Mouse (Mus musculus) brain, embryonic 18.5 days (tissue): ENCODE results near the gene Nos1ap.

Source experiments
- DNase-seq: peaks from one replicate; pipeline ENCODE4 v3.0.0-alpha.2; 2012; ENCODE audit warnings: low read depth, low spot score

Nos1ap gene

GRCm38 (mm10) chr1:170501970-170502369 lies 87.7 kb downstream of the Nos1ap start:
- no peak for DNase-seq

GRCm38 (mm10) chr1:170501556-170501955 lies 88.1 kb downstream of the Nos1ap start:
- DNase-seq, result no peak

GRCm38 (mm10) chr1:170499891-170500290 lies 89.8 kb downstream of the Nos1ap start:
- no peak for DNase-seq

GRCm38 (mm10) chr1:170499466-170499865 lies 90.2 kb downstream of the Nos1ap start:
- DNase-seq, result no peak

- DNase-seq, result no peak
These were observed 91.0 kb downstream of the Nos1ap start for GRCm38 (mm10) chr1:170498645-170499044.

- no peak for DNase-seq
These were observed 93.4 kb downstream of the Nos1ap start for GRCm38 (mm10) chr1:170496221-170496620.

GRCm38 (mm10) chr1:170495538-170496183 lies 94.0 kb downstream of the Nos1ap start:
- DNase-seq, result no peak

GRCm38 (mm10) chr1:170492527-170492926 lies 97.1 kb downstream of the Nos1ap start:
- DNase-seq, result no peak

GRCm38 (mm10) chr1:170492027-170492426 lies 97.6 kb downstream of the Nos1ap start:
- DNase-seq, result no peak

- DNase-seq, result no peak
These were observed 99.7 kb downstream of the Nos1ap start for GRCm38 (mm10) chr1:170489936-170490335.

GRCm38 (mm10) chr1:170489450-170489849 lies 100.2 kb downstream of the Nos1ap start:
- no peak for DNase-seq

GRCm38 (mm10) chr1:170485119-170485518 lies 104.5 kb downstream of the Nos1ap start:
- DNase-seq, result no peak

GRCm38 (mm10) chr1:170482236-170482905 lies 107.3 kb downstream of the Nos1ap start:
- no peak for DNase-seq

GRCm38 (mm10) chr1:170481093-170481492 lies 108.6 kb downstream of the Nos1ap start:
- no peak for DNase-seq

GRCm38 (mm10) chr1:170479458-170479798 lies 110.2 kb downstream of the Nos1ap start:
- DNase-seq, result no peak

- no peak for DNase-seq
These were observed 110.7 kb downstream of the Nos1ap start for GRCm38 (mm10) chr1:170478791-170479457.

GRCm38 (mm10) chr1:170477636-170478600 lies 111.7 kb downstream of the Nos1ap start:
- DNase-seq, result no peak

- DNase-seq, result no peak
These were observed 116.2 kb downstream of the Nos1ap start for GRCm38 (mm10) chr1:170473460-170473859.

GRCm38 (mm10) chr1:170472861-170473260 lies 116.8 kb downstream of the Nos1ap start:
- no peak for DNase-seq

- DNase-seq, result no peak
These were observed 123.3 kb downstream of the Nos1ap start for GRCm38 (mm10) chr1:170466099-170467009.

GRCm38 (mm10) chr1:170462140-170462539 lies 127.5 kb downstream of the Nos1ap start:
- no peak for DNase-seq
